Mouse (Mus musculus): ENCODE data around the gene Rho. TPM values are rescaled to one million over a fixed set of nuclear protein-coding genes. Genes with fewer than 3 reads are reported as not detected.

Gene Rho
- total RNA-seq, 2 experiments from 2014 or later: 0.62 to 0.93 TPM

- DNase-seq (ENCODE audit: low spot score in 2 of 2): no peak
Observed at GRCm38 (mm10) chr6:115914511-115915202, 16.9 kb upstream of the Rho start.

- DNase-seq (ENCODE audit: low spot score in 2 of 2): no peak
Observed at GRCm38 (mm10) chr6:115915601-115916445, 15.7 kb upstream of the Rho start.

GRCm38 (mm10) chr6:115916611-115917010 lies 14.9 kb upstream of the Rho start:
- no peak for DNase-seq (ENCODE audit: low spot score in 2 of 2)

GRCm38 (mm10) chr6:115918615-115919014 lies 12.9 kb upstream of the Rho start:
- no peak for DNase-seq (ENCODE audit: low spot score in 2 of 2)

- DNase-seq (ENCODE audit: low spot score in 2 of 2): no peak
Observed at GRCm38 (mm10) chr6:115919876-115920275, 11.7 kb upstream of the Rho start.

- no peak for DNase-seq (ENCODE audit: low spot score in 2 of 2)
Observed at GRCm38 (mm10) chr6:115924829-115925228, 6.7 kb upstream of the Rho start.

GRCm38 (mm10) chr6:115926416-115926815 lies 5.1 kb upstream of the Rho start:
- DNase-seq (ENCODE audit: low spot score in 2 of 2): no peak

GRCm38 (mm10) chr6:115927292-115928242 lies 4.0 kb upstream of the Rho start:
- DNase-seq (ENCODE audit: low spot score in 2 of 2): no peak

GRCm38 (mm10) chr6:115930018-115930417 lies 1.5 kb upstream of the Rho start:
- DNase-seq (ENCODE audit: low spot score in 2 of 2): no peak

- no peak for DNase-seq (ENCODE audit: low spot score in 2 of 2)
Observed at GRCm38 (mm10) chr6:115932391-115932790, 843 bp downstream of the Rho start.

- DNase-seq (ENCODE audit: low spot score in 2 of 2): no peak
Observed at GRCm38 (mm10) chr6:115935544-115935943, 4.0 kb downstream of the Rho start.

- no peak for DNase-seq (ENCODE audit: low spot score in 2 of 2)
Observed at GRCm38 (mm10) chr6:115938011-115938410, 6.5 kb downstream of the Rho start.

- no peak for DNase-seq (ENCODE audit: low spot score in 2 of 2)
Observed at GRCm38 (mm10) chr6:115938798-115939197, 7.2 kb downstream of the Rho start.

- no peak for DNase-seq (ENCODE audit: low spot score in 2 of 2)
Observed at GRCm38 (mm10) chr6:115940603-115941002, 9.1 kb downstream of the Rho start.

- no peak for DNase-seq (ENCODE audit: low spot score in 2 of 2)
Observed at GRCm38 (mm10) chr6:115941128-115941527, 9.6 kb downstream of the Rho start.

- no peak for DNase-seq (ENCODE audit: low spot score in 2 of 2)
Observed at GRCm38 (mm10) chr6:115943498-115944427, 12.2 kb downstream of the Rho start.

- DNase-seq (ENCODE audit: low spot score in 2 of 2): no peak
Observed at GRCm38 (mm10) chr6:115944638-115945037, 13.1 kb downstream of the Rho start, which contains the start of gene H1foo. H1foo (plus strand) TSS chr6:115944938.

GRCm38 (mm10) chr6:115945633-115946032 lies 14.1 kb downstream of the Rho start:
- DNase-seq (ENCODE audit: low spot score in 2 of 2): no peak

- no peak for DNase-seq (ENCODE audit: low spot score in 2 of 2)
Observed at GRCm38 (mm10) chr6:115946389-115946788, 14.8 kb downstream of the Rho start.

- no peak for DNase-seq (ENCODE audit: low spot score in 2 of 2)
Observed at GRCm38 (mm10) chr6:115954506-115955074, 23.0 kb downstream of the Rho start.

Measured in gastrocnemius, postnatal 4 days (tissue).